Mouse (Mus musculus) c-Kit-positive CD71-negative TER-119-negative erythroid progenitor cells, embryonic 14.5 days (primary cell): Measurements from ENCODE around the gene Ddx27.
A peak's percentile ranks its signal among the peaks of the same experiment; 100 is the strongest.

ENCODE experiments used
- DNase-seq: peaks from one replicate; pipeline ENCODE4 v3.0.0-alpha.2; 2013; ENCODE audit warnings: low read depth

The Ddx27 gene

GRCm38 (mm10) chr2:167028553-167028952 is 13.6 kb downstream of the Ddx27 start:
- DNase-seq = no peak

GRCm38 (mm10) chr2:167030507-167030906 is 15.5 kb downstream of the Ddx27 start:
- DNase-seq = no peak

GRCm38 (mm10) chr2:167037710-167038109 is 22.7 kb downstream of the Ddx27 start:
- no peak for DNase-seq

DNA sequence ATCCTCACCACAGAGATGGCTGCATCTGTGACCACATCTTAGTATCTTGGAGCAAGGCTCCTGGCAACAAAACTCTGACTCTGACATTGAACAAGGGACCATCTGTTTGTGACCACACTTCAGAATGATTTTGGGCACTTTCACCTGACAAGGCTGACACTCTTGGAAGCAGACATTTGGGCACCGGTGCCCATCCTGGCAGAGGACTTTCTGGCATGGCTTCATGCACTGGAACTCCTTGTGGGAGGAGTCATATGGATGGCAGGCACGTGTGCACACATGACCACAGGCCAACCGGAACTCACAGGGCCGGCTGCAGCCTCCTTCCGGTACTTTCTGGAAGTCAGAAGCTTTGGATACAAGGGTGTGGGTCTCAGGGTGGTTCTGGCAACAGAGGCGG is 23.3 kb downstream of the Ddx27 start:
- no peak for DNase-seq

GRCm38 (mm10) chr2:167038716-167039115 is 23.7 kb downstream of the Ddx27 start:
- no peak for DNase-seq

DNA sequence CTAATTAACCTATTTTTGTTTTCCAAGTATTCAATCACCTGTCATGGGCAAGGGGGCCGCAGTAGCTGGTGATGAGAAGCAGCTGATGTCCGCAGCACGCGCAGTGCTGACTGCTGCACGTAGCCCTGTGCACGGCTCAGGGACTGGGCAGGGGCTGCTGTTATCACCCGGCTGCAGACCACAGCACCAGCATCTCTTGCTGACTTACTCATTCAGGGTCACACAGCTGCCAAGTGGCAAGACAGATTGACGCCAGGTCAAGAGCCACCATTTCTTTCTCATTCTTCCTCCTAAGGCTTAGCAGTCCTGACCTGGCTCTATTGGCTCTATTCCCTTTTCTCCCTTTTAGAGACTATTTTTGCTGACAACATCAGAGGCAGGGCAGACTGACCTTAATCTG is 24.4 kb downstream of the Ddx27 start:
- DNase-seq = no peak

DNA sequence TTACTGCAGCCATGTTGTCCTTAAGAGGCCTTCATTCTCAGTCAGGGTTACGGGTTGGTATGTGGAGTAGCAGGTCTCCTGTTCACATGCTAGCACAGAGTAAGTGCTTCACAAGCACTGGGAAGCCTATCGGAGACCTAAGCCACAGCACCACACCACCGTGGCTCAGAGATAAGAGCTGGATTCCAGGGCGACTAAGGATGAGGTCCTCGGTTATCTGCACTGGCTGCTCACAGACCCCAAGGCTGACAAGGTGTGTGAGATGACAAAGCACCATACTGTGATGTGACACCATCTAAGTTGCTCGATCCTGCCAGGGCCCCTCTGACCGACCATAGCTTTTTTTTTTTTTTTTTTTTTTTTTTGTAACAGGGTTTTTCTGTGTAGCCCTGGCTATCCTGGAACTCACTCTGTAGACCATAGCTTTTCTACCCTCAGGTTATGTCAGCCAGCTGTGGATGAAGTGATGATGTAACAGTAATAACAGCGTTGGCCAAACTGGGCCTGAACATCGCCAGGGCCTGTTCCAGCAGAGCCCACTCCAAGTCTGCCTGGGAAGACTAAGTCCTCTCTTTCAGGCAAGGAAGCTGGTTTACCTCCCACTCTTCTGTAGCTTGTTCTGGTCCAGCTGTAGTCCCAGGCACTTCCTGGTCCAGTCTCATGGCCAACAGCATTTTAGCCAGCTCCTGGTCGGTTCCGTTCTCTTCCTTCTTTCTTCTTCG is 28.6 kb downstream of the Ddx27 start:
- no peak for DNase-seq

GRCm38 (mm10) chr2:167048223-167048622 is 33.2 kb downstream of the Ddx27 start:
- DNase-seq = no peak

DNA sequence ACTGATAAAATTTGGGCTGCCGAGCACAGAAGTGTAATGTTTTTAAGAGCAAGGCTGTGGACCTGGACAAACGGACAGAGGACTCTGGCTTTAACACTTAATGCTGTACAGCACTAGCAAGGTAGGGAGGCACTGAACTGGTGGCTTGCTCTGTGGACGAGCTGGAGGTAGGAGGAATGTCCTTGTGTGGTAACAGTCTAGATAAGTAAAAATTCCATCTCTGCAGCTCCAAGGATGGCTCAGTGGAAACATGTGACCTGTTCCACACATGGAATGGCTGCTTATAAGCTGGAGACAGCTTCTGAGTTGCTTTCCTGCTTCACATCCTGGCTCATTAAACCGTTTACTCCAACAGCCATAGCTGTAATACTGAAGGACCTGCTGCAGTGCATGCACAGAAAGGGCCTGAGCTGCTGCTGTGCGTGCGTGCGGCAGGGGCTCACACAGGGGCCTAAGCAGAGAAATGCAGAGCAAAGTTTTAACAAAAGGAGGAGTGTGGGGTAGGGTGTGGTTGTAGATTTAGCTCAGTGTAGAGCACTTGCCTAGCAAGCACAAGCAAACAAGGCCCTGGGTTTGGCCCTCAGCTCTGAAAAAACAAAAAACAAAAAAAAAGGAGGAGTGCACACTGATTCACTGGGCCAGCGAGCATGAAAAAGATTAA is 33.8 kb downstream of the Ddx27 start:
- DNase-seq = no peak

GRCm38 (mm10) chr2:167053127-167053844 is 38.3 kb downstream of the Ddx27 start:
- no peak for DNase-seq

GRCm38 (mm10) chr2:167055386-167055785 is 40.4 kb downstream of the Ddx27 start:
- no peak for DNase-seq

DNA sequence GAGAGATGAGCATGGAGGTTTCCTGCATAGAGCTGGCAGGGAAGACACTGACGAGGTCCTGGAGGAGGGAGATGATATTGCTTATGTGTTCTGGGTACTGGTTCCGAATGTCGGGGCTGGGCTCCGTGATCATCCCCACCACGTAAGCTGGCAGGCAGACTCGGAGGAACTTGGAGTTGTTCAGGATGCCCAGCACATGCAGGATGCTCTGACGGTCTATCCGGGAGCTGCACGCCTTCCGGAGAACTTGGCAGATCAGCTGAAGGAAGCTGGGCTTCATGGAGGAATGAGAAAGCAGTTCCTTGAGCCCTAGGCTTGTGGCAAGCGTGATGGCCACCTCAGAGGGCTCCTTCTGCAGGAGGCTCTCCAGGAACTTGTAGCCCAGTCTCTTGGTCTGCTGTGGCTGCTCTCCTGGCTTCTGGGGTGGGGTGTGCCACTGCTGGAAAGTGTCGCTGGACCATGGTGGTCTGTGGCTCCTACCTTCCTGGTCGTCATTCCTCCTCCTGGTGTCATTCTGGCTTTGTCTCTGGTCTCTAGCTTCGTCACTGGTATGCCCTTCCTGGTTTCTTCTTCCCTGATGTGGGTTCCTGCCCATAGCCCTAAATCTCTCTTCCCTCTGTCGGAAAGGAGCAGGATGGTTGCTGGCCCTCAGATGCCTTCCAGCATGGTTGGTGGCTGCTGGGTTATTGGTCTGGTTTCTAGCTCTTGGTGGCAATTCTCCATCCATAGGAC is 41.4 kb downstream of the Ddx27 start:
- no peak for DNase-seq

DNA sequence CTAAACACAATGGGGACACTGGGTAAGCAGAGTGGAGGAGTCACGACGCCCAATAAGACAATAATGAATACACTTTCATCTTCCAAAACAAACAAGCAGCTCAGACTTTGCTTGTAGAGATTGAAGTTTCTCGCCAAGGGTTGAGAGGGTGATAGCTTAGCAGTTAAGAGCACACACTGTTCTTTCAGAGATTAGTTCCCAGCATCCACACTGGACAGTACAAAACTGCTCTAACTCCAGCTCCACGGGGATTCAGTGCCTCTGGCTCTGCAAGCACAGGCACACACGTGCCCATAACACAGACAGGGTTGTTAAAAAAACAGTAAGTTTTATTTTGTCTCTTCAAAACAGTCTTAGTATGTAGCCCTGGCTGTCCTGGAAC is 41.9 kb downstream of the Ddx27 start:
- no peak for DNase-seq

- no peak for DNase-seq
Observed at GRCm38 (mm10) chr2:167058201-167058600, 43.2 kb downstream of the Ddx27 start.

- no peak for DNase-seq
Observed at GRCm38 (mm10) chr2:167058814-167059387, 43.9 kb downstream of the Ddx27 start.

GRCm38 (mm10) chr2:167059536-167059935 is 44.5 kb downstream of the Ddx27 start:
- DNase-seq = no peak

GRCm38 (mm10) chr2:167059960-167060359 is 45.0 kb downstream of the Ddx27 start:
- no peak for DNase-seq

- DNase-seq = no peak
Observed at GRCm38 (mm10) chr2:167060360-167060759, 45.4 kb downstream of the Ddx27 start.

GRCm38 (mm10) chr2:167060761-167061160 is 45.8 kb downstream of the Ddx27 start:
- DNase-seq = no peak

GRCm38 (mm10) chr2:167061381-167062034 is 46.5 kb downstream of the Ddx27 start:
- DNase-seq = no peak

- DNase-seq = peak; percentile 90
Observed at GRCm38 (mm10) chr2:167062497-167062911, 47.5 kb downstream of the Ddx27 start.
